Mouse (Mus musculus): ENCODE results near the gene Lgals1. TPM values are rescaled to one million over a fixed set of nuclear protein-coding genes. Genes with fewer than 3 reads are reported as not detected.

The Lgals1 gene
- polyA plus RNA-seq, 1 experiment from 2014 or later: 1,059 TPM

DNA sequence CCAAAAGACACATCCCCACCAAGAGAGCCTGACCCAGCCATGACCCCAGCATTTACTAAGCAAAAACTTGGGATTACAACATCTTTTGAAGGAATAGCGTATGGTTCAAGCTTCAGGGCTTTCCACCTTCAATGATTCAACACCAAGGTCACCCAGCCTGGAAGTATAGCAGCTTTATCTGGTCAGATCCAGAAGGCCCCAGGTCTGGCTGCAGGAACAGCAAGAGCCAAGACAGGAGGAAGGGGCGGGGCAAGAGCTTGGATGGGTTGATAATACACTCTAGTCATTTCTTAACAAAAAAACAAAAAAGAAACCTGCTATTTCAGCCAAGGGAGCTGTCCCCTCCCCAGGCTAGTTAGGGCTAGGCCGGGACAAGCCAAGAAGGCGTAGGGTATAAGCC, 29.0 kb upstream of the Lgals1 start:
- H3K4me1 ChIP-seq (replicated peaks): peaks cover 66% of the 10 kb centered on the region
- H3K4me3 ChIP-seq (replicated peaks): no peak overlapping the region
- no peaks in the 10 kb centered on the region for H3K27me3 ChIP-seq (replicated peaks)
- no peaks in the 10 kb centered on the region for H3K9me3 ChIP-seq
- peaks cover 7% of the 10 kb centered on the region; the same call in 1 of the 2 replicates for H3K36me3 ChIP-seq
- H3K9ac ChIP-seq: no peak overlapping the region
- WGBS: 90% methylated on average over 4 of the region's 4 CpGs
- peak overlapping the region; percentile 68; the same call in 1 of the 2 replicates for H3K27ac ChIP-seq
- no peak for ATAC-seq
- no peak overlapping the region for H3K4me2 ChIP-seq (replicated peaks)

DNA sequence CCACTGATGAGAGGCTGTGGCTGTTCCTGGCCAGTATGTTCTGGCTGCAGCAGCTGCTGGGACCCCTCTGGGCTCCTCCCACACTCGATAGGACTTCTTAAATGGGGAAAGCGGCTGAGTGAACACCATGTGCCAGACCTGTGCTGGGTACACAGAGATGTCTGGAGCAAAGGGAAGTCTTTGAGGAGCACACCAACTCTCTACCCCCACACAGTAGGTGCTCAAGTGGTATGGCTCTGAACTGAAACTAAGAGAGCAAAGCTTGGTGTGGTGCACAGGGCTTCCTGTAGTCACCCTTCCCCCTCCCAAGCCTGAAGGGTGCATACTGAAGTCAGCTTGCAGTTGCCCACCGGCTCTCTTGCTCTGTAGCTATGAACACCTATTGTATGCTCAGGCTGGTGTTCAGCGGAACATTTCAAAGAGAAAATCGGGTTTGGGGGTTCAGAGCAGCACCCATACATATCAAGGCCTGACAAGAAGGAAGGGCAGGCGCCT, 28.0 kb upstream of the Lgals1 start:
- Histone ChIP-seq H3K4me3 (replicated peaks) (peak overlapping the region; percentile 66; the same call in 1 of the 2 replicates), H3K27ac (peak overlapping the region; percentile 68), H3K36me3 (peaks cover 8% of the 10 kb centered on the region; the same call in 1 of the 2 replicates), H3K4me1 (replicated peaks) (peaks cover 69% of the 10 kb centered on the region), H3K9me3 (no peaks in the 10 kb centered on the region), H3K4me2 (replicated peaks) (peak overlapping the region; percentile 91), H3K27me3 (replicated peaks) (no peaks in the 10 kb centered on the region), H3K9ac (0 out of 2 replicates have a peak overlapping the region, but pooled peaks have one; percentile 82)
- ATAC-seq: no peak
- WGBS: 59% methylated on average over 6 of the region's 6 CpGs

DNA sequence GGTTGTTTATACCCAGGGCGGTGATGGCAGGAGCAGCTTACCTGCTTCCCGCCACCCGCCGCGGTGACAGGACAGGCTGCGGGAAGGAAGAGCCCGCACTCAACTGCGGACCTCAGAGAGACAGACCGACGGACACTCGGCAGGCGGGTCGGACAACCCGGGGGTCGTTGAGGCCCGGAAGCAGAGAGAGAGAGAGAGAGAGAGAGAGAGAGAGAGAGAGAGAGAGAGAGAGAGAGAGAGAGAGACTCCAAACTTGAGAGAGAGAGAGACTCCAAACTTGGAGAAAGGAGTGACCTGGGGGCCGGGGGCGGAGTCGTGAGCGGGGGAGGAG, 27.2 kb upstream of the Lgals1 start, which contains the start of gene Gm49510:
Gm49510 (plus strand) TSS at position 259 of the 331 bp plus-strand sequence.
- Histone ChIP-seq H3K4me2 (replicated peaks) (peak within 1 kb of the TSS; percentile 91), H3K4me3 (replicated peaks) (peak within 1 kb of the TSS; percentile 66), H3K27ac (peak within 1 kb of the TSS; percentile 78), H3K36me3 (peaks cover 12% of the 10 kb centered on the region), H3K9me3 (no peaks in the 10 kb centered on the region), H3K27me3 (replicated peaks) (no peaks in the 10 kb centered on the region), H3K4me1 (replicated peaks) (peaks cover 61% of the 10 kb centered on the region), H3K9ac (peak within 1 kb of the TSS; percentile 82)
- no peak for ATAC-seq
- 2% methylated on average over 20 of the region's 20 CpGs for WGBS

DNA sequence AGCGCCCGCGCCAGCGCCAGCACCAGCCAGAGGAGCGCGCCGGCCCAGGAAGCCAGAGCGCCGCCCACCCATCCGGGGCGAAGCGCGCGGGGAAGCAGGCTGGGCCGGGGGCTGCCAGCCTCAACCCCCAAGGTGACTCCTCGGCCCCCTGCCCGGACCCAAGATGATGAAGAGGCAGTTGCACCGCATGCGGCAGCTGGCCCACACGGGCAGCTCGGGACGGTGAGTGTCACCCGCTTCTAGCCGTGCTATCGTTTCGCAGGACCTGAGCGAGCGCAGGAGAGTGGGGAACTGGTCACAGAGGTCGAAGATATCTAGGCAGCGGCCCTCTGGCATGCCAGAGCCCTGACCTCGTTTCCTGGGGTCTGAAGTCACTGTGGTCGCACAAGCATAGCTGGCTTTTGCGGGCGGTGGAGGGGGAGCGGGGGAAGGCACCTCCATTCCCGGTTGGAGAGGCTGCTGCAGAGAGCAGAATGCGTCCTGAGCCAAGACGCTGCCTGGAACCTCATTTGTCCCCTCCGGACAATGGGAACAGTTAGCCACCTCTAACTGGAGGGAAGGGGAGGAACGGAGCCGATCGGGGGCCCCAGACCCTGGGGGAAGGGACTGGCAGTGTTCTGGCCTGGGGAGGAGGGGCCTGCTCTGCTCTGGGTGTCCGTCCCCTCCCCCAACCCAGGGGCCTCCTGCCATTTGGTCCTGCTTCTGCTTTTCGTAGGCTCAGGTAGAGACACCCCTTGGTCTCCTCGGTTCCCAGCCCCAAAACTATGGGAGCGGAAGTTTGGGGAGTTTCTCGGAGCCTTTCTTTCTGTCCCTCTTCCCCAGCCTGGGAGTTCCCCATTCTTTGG, 26.6 kb upstream of the Lgals1 start, which contains the start of gene Sh3bp1:
Sh3bp1 (plus strand) TSS at position 29 of the 845 bp plus-strand sequence.
- Histone ChIP-seq H3K9me3 (no peaks in the 10 kb centered on the region), H3K4me2 (replicated peaks) (peak within 1 kb of the TSS; percentile 91), H3K36me3 (peaks cover 17% of the 10 kb centered on the region), H3K4me3 (replicated peaks) (peak within 1 kb of the TSS; percentile 66), H3K27me3 (replicated peaks) (no peaks in the 10 kb centered on the region), H3K9ac (peak within 1 kb of the TSS; percentile 82), H3K4me1 (replicated peaks) (peaks cover 55% of the 10 kb centered on the region), H3K27ac (peak within 1 kb of the TSS; percentile 78)
- under 1% methylated on average over 47 of the region's 47 CpGs for WGBS
- peak; percentile 66 for ATAC-seq

- ATAC-seq: 0 out of 2 replicates have a peak, but pooled peaks have one; percentile 24
- peaks cover 50% of the 10 kb centered on the region for H3K4me1 ChIP-seq (replicated peaks)
- WGBS: 11% methylated on average over 18 of the region's 18 CpGs
Observed at GRCm38 (mm10) chr15:78900585-78901421, 25.7 kb upstream of the Lgals1 start.

DNA sequence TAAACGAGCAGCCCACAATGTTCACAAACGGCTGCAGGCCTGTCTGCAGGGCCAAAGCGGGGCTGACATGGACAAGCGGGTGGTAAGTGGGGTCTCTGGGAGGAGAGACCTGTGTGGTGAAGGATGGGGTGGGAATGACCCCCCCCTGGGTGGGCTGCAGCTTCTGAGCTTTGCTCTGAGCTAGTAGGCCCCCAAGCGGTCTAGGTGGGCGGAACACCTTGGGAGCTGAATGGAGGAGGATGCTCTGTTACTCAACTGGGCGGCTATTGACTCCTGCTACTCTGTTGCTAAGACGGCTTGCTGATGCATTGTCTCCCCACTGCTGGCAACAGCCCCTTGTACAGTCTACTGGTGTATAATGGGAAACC, 25.1 kb upstream of the Lgals1 start:
- peak overlapping the region; percentile 82 for H3K9ac ChIP-seq
- ATAC-seq: no peak
- peaks cover 17% of the 10 kb centered on the region for H3K36me3 ChIP-seq
- peak overlapping the region; percentile 91 for H3K4me2 ChIP-seq (replicated peaks)
- H3K4me3 ChIP-seq (replicated peaks): peak overlapping the region; percentile 66
- no peaks in the 10 kb centered on the region for H3K27me3 ChIP-seq (replicated peaks)
- no peaks in the 10 kb centered on the region for H3K9me3 ChIP-seq
- WGBS: 49% methylated on average over 8 of the region's 8 CpGs
- H3K27ac ChIP-seq: 0 out of 2 replicates have a peak overlapping the region, but pooled peaks have one; percentile 78
- peaks cover 44% of the 10 kb centered on the region for H3K4me1 ChIP-seq (replicated peaks)

More at GRCm38 (mm10) chr15:78900585-78901421, 25.7 kb upstream of the Lgals1 start:
- peaks cover 17% of the 10 kb centered on the region for H3K36me3 ChIP-seq
- peak overlapping the region; percentile 82 for H3K9ac ChIP-seq
- H3K27me3 ChIP-seq (replicated peaks): no peaks in the 10 kb centered on the region
- H3K9me3 ChIP-seq: no peaks in the 10 kb centered on the region
- peak overlapping the region; percentile 66 for H3K4me3 ChIP-seq (replicated peaks)
- peak overlapping the region; percentile 91 for H3K4me2 ChIP-seq (replicated peaks)
- H3K27ac ChIP-seq: peak overlapping the region; percentile 78

DNA sequence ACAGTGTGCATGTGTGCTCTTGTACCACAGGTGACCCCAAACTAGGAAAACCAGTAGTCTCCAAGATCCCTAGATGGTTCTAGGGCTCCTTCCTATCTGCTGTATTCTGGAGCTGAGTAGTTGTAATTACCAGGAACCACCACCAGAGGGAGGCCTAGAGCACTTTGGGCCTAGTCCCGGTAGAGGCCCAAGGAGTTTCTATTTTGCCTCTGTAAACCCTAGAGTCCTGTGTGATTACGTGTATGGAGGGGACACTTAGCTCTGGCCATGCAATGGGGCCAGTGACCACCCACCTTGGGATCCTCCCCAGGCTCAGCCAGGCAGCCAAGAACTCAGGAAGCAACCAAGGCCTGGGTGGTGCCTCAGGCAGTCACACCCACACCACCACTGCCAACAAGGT, 23.3 kb upstream of the Lgals1 start:
- ATAC-seq: peak; percentile 29
- Histone ChIP-seq H3K4me2 (replicated peaks) (peak overlapping the region; percentile 38; the same call in 1 of the 2 replicates), H3K9me3 (no peaks in the 10 kb centered on the region), H3K27ac (no peak overlapping the region), H3K36me3 (peaks cover 17% of the 10 kb centered on the region), H3K4me3 (replicated peaks) (no peak overlapping the region), H3K4me1 (replicated peaks) (peaks cover 30% of the 10 kb centered on the region), H3K9ac (peak overlapping the region; percentile 46), H3K27me3 (replicated peaks) (no peaks in the 10 kb centered on the region)
- WGBS: 3% methylated on average over 2 of the region's 2 CpGs

DNA sequence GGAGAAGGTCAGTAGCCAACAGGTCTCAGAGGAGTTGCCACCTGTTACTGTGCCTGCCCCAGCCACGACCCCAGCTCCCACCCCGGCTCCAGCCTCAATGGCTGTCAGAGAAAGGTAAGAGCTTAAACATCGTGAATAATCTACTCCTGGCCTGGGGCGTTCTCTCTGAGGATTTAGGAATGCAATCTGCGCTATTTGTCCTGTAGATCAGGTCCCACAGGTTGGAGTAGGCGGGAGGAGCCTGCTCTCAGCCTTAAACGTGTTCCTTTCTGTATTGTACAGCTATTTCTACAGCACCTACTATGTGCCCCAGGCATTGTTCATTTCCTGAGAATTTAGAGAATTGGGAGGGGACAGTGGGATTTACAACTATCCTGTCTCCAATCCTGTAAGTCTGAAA, 18.1 kb upstream of the Lgals1 start:
- H3K4me1 ChIP-seq (replicated peaks): peaks cover 2% of the 10 kb centered on the region
- 78% methylated on average over 7 of the region's 7 CpGs for WGBS
- no peaks in the 10 kb centered on the region for H3K27me3 ChIP-seq (replicated peaks)
- no peak overlapping the region for H3K9ac ChIP-seq
- peaks cover 20% of the 10 kb centered on the region for H3K36me3 ChIP-seq
- H3K27ac ChIP-seq: no peak overlapping the region
- H3K4me3 ChIP-seq (replicated peaks): no peak overlapping the region
- no peaks in the 10 kb centered on the region for H3K9me3 ChIP-seq
- no peak for ATAC-seq
- H3K4me2 ChIP-seq (replicated peaks): no peak overlapping the region

DNA sequence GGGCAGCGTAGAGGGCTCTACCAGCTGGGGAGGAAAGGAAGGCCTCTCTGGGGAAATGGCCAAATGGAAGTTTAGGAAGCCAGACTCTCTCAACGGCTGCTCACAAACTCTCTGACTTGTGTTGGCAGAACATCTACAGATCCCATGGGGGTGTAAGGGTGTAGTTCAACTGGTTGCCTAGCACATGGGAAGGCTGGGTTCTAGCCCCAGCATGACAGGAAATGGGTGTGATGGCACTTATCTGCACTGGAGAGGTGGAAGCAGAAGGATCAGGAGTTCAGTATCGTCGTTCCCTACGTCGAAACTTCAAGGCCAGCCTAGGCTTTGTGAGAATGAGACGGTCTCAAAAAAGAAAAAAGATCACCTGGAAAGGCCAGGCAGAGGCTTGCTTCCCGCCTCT, 17.5 kb upstream of the Lgals1 start:
- peaks cover 16% of the 10 kb centered on the region for H3K36me3 ChIP-seq
- no peaks in the 10 kb centered on the region for H3K27me3 ChIP-seq (replicated peaks)
- no peak overlapping the region for H3K9ac ChIP-seq
- no peak overlapping the region for H3K27ac ChIP-seq
- no peaks in the 10 kb centered on the region; the same call in 1 of the 2 replicates for H3K4me1 ChIP-seq (replicated peaks)
- H3K4me2 ChIP-seq (replicated peaks): no peak overlapping the region
- WGBS: 86% methylated on average over 8 of the region's 8 CpGs
- H3K9me3 ChIP-seq: no peaks in the 10 kb centered on the region
- no peak for ATAC-seq
- no peak overlapping the region for H3K4me3 ChIP-seq (replicated peaks)

DNA sequence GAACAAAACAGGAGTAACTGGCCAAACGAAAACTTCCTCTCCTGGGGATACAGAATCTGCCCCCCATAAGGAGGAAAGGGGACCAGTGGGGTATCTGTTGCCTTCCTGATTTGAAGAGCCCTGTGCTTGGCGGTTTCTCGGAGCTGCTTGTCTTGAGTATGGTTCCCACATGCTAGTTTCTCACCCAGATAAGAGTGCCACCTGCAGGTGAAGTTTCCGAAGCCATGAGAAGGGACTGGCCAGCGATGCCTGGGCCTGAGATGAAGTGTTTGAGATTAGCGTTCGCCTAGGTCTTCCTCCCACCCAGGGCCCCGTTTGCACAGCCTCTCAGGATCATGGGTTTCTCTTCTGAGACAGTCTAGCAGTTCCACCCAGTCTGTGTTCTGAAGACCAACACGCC, 14.5 kb upstream of the Lgals1 start:
- no peak for ATAC-seq
- Histone ChIP-seq H3K27ac (no peak overlapping the region), H3K9me3 (no peaks in the 10 kb centered on the region), H3K36me3 (peaks cover 7% of the 10 kb centered on the region), H3K9ac (no peak overlapping the region), H3K4me1 (replicated peaks) (peaks cover 26% of the 10 kb centered on the region), H3K4me3 (replicated peaks) (no peak overlapping the region), H3K27me3 (replicated peaks) (no peaks in the 10 kb centered on the region), H3K4me2 (replicated peaks) (no peak overlapping the region)
- WGBS: 38% methylated on average over 9 of the region's 9 CpGs

GRCm38 (mm10) chr15:78913632-78914090, 12.9 kb upstream of the Lgals1 start, which contains the start of gene Pdxp:
Gene Pdxp, plus strand, starts transcription at chr15:78913919.
- H3K9ac ChIP-seq: peak within 1 kb of the TSS; percentile 69
- peaks cover 26% of the 10 kb centered on the region for H3K4me1 ChIP-seq (replicated peaks)
- peak; percentile 94 for ATAC-seq
- WGBS: under 1% methylated on average over 51 of the region's 51 CpGs
- no peaks in the 10 kb centered on the region for H3K9me3 ChIP-seq
- peak within 1 kb of the TSS; percentile 100 for H3K4me2 ChIP-seq (replicated peaks)
- peak within 1 kb of the TSS; percentile 85 for H3K27ac ChIP-seq
- H3K36me3 ChIP-seq: peaks cover 12% of the 10 kb centered on the region
- peak within 1 kb of the TSS; percentile 73 for H3K4me3 ChIP-seq (replicated peaks)
- no peaks in the 10 kb centered on the region for H3K27me3 ChIP-seq (replicated peaks)

Data from intestine, embryonic 15.5 days (tissue).